Mouse (Mus musculus): ENCODE data around the gene Gm15517.
A peak's percentile ranks its signal among the peaks of the same experiment; 100 is the strongest.
"Not testable (repeated sequence)": the region's sequence is repeated elsewhere in the genome, so short reads cannot be mapped to it uniquely, and the experiment has no call there.

Gm15517 gene

GRCm38 (mm10) chr7:44269397-44269796 lies 8.2 kb downstream of the Gm15517 start:
- DNase-seq (ENCODE audit: low spot score): no peak

DNA sequence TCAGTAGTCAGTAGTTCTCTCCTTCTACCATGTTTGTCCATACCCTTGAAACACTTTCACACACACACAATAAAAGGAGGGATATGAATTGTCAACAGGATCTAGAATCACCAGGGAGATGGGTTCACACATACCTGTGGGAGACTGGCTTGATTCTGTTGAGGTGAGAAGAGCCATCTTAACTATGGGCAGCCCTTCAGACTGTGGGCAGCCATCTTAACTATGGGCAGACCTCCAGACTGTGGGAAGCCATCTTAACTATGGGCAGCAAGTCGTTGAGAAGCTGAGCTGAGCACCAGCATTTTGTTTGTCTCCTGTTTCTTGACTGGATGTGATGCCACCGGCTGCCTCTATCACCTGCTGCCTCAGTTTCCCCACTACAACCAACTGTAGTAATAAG lies 10.1 kb downstream of the Gm15517 start:
- no peak for DNase-seq (ENCODE audit: low spot score)

GRCm38 (mm10) chr7:44272546-44272945 lies 11.3 kb downstream of the Gm15517 start:
- no peak for DNase-seq (ENCODE audit: low spot score)

DNA sequence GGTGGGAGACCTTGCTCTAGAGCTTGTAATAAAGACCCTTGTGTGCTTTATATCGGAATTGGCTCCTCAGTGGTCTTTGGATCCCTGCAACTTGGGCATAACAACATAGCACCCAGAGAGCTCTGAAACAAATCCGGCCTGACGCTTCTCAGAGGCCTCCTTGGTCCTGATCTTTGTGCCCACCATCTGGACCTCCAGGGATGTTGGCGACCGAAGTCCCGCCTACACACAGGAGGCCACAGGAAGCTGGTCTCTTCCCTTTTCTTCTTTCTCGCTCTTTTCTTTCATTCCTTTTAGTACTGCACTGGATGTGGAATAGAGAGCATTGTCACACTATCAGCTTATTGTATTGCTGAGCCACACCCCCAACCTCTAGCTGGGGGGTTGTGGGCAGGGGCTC lies 12.2 kb downstream of the Gm15517 start:
- no peak for DNase-seq (ENCODE audit: low spot score)

- DNase-seq (ENCODE audit: low spot score): no peak
Measured at GRCm38 (mm10) chr7:44274096-44274495, 12.8 kb downstream of the Gm15517 start.

- DNase-seq (ENCODE audit: low spot score): no peak
Measured at GRCm38 (mm10) chr7:44275546-44275945, 14.3 kb downstream of the Gm15517 start.

GRCm38 (mm10) chr7:44276461-44277249 lies 15.4 kb downstream of the Gm15517 start:
- DNase-seq (ENCODE audit: low spot score): no peak

DNA sequence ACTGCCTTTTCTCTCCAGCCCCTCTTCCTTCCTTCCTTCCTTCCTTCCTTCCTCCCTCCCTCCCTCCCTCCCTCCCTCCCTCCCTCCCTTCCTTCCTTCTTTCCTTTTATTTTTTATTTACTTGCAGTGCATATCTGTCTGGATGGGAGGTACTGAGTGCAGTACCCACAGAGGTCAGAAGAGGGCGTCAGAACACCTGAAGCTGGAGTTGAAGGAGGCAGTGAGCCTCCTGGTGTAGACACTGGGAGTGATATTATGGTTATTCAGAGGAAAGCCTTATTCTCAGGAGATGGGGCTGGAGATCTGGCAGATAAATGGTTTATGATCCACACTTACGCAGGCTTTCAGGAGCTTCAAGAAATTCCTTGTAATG lies 16.0 kb downstream of the Gm15517 start:
- DNase-seq (ENCODE audit: low spot score): peak; percentile 51

GRCm38 (mm10) chr7:44280959-44281358 lies 19.7 kb downstream of the Gm15517 start:
- DNase-seq (ENCODE audit: low spot score): no peak

- DNase-seq (ENCODE audit: low spot score): no peak
Measured at GRCm38 (mm10) chr7:44281586-44281985, 20.3 kb downstream of the Gm15517 start.

DNA sequence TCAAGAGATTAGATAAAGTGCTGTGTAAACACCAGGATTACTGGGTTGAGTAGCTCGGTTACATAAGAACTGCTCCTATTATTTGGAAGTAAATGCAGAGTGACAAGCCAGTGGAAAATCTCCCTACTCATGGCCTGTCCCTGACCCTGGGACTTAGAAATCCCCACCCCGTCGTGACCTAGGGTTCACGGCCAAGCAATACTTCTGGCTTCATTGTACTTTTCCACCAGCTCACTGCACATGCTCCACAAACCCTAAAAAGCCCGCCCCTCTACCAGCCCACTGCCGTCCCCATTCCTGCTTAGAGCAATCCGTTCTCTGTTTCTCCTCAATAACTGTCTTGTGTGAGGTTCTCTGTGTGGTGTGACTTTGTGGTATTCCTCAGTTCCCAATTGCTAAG lies 26.5 kb downstream of the Gm15517 start:
- no peak for DNase-seq (ENCODE audit: low spot score)

GRCm38 (mm10) chr7:44290986-44291385 lies 29.7 kb downstream of the Gm15517 start:
- no peak for DNase-seq (ENCODE audit: low spot score)

- no peak for DNase-seq (ENCODE audit: low spot score)
Measured at GRCm38 (mm10) chr7:44291418-44291817, 30.2 kb downstream of the Gm15517 start.

- not testable (repeated sequence) for DNase-seq (ENCODE audit: low spot score)
Measured at GRCm38 (mm10) chr7:44297501-44297900, 36.3 kb downstream of the Gm15517 start.

DNA sequence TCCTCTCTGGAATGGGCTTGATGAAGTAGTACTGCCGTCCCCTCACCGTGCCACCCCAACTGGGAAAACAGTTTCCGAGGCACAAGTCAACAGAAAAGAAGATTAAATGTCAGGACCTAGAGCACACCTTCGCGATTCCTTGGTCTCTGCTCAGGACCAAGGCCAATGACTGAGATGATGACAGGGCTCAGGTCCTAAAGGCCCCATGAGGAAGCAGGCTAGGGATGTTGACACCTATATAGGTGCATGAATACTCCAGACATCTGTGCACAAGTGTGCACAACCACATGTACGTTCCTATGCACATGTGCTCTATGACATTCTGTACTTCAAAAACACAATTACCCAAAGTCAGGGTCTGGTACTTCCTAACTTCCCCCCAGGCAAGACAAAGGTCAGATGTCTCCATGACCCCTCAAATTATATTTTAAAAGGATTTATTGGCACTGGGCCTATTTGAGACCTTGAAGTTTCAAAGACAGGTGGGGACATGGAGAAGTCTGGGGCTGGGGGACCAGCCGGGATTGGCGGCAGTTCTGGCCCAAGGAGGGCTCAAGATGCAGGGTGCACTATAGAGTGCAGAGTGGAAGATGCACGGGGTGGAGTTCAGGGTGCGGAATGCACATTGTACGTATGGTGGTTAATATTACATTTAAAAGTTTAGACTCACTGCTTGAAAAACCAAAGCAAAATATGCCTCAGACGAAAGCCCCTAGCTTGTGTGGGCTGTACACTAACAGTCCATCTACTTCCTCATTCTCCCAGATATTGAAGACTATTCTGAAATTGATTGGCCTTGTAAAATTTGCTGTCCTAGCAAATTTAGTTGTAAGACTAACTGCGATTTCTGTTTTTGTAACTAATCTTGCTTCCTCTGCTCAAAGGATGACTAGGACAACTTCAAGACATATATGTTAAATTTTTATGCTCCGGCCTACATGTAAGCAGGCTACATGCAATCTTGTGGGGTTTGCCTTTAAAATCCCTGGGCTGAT lies 42.4 kb downstream of the Gm15517 start:
- DNase-seq (ENCODE audit: low spot score): peak; percentile 17

- no peak for DNase-seq (ENCODE audit: low spot score)
Measured at GRCm38 (mm10) chr7:44304463-44304774, 43.2 kb downstream of the Gm15517 start.

- DNase-seq (ENCODE audit: low spot score): peak; percentile 100
Measured at GRCm38 (mm10) chr7:44304775-44305641, 43.8 kb downstream of the Gm15517 start.

DNA sequence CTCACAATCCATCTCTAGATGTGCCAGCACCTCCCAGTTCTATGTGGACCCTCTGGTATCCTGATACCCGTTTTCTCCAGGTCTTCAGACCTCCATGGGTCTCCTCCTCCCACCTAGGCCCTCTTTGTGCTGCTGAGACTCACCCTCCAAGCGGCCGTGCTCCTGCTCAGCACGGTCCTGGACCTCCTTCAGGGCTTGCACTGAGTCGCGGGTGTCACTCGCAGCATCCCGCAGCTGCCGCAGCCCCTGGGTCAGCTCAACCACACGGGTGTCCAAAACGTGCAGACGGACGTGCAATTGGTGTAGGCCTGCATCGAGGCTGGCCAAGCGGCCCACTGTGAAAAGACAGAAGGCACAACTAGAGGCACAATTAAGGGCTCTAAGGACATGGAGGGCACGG lies 44.4 kb downstream of the Gm15517 start:
- DNase-seq (ENCODE audit: low spot score): no peak

DNA sequence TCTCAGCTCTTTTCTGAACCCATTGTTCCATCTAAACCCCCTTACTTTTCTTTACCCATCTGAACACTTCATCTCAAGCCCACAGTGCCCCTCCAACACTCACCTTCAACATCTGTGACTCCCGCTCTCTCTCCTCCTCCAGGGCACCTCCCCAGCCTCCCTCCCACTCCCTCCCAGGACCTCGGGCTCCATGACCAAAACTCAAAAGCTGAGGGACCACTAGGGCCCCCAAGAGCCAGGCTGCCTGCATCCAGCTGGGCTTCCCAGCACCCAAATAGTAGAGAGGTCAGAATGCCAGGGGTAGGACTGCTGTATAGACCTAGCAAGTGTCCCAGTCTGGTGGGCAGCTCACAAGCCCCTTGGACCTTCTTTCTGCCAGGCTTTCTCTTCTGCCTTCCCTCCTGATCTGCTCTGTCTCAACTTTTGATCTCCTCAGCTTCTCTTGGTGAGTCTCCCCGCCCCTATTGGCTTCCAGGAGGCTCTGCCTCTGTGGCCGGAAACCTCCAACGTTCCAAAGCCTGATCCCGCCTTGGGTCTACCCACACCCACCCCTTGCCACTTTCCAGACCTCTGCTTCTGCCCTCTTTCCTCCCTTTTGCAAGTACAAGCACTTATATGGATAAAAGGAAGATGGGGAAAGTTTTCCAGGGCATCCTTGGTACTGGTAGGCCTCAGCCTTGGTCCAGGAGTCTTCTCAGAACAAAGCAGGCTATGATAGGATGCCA lies 45.4 kb downstream of the Gm15517 start, which contains the start of gene Clec11a:
TSS of gene Clec11a (minus strand) at position 387 of the 725 bp plus-strand sequence.
- DNase-seq (ENCODE audit: low spot score): no peak

DNA sequence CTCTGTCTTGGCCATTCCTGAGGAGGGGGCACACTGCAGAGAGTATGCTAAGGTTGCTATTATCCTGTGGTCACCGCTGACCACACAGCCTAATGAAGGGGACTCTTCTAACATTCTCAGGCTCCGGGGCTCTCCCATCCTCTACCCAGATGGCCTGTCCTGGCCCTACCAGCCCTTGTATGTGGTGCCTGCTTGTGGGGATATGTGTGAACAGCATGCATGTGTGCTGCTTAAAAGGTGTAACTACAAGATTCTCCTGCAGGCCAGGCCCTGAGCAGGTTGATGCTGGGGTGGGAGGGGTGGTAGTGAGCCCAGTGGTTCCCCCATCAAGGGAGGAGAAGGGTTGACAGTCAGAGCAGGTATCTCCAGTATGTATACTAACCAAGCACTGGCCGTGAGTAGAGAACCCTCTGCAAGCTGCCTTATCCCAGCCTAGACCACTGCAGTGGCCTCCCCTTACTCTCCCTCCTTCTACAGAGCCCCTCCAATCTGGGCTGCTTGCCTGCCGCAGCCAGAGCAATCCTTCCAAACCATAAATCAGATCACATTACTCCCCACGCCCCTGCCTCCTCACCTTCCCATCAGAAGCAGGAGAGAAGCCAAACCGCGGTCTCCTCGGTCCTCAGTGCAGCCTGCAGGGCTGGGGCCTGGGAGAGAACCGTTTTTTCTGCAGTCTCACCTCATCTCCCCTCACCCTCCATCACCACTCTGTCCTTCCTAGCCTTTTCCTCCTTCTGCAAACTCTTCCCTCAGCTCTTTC lies 46.2 kb downstream of the Gm15517 start:
- DNase-seq (ENCODE audit: low spot score): no peak

All from embryo, embryonic 10.5 days (tissue).